Mouse (Mus musculus) spleen, adult 12 weeks (tissue): ENCODE measurements around the gene Abhd6.
"Not testable (repeated sequence)": the region's sequence is repeated elsewhere in the genome, so short reads cannot be mapped to it uniquely, and the experiment has no call there.

ENCODE experiments used
- DNase-seq: peaks from one replicate; pipeline ENCODE4 v3.0.0; 2022; ENCODE audit warnings: low spot score

Abhd6 gene

DNA sequence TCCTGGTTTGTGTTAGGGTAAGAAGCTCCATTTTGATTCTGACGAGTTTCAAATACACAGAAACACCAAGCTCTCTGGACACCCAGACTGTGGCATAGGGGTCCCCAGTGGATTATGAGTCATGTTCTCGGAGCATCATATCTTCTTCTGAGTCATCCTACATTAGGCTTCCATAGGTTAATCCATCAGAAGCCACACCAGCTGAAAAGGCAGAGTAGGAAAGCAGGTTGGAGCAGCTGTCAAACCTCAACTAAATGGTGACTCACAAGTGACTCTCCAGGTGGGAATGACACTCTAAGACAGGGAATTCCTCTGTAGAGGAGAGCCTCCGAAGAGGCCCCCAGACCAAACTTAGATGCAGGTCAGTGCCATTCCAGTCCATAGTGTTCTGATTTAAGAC, 3.7 kb upstream of the Abhd6 start:
- no peak for DNase-seq

DNA sequence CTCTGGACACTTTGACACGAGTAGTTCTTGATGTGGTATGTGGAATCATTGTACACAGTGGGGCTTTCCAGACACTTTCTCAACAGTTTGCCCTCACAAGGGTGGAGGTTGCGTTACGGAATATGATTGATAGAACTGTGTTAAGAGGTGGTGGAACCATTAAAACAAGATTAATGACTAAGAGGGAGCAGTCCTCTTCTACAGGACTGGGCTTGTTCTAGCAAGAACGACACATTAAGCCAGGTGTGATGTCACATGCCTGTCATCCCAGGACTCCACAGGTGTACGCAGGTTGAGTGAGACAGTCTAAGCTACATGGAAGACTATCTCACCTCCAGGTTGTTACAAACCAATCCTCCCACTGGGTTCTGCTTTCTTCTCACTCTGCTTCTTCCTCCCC, 3.3 kb upstream of the Abhd6 start:
- DNase-seq, result no peak

- DNase-seq, result no peak
Measured at GRCm38 (mm10) chr14:8000247-8000646, 2.5 kb upstream of the Abhd6 start.

DNA sequence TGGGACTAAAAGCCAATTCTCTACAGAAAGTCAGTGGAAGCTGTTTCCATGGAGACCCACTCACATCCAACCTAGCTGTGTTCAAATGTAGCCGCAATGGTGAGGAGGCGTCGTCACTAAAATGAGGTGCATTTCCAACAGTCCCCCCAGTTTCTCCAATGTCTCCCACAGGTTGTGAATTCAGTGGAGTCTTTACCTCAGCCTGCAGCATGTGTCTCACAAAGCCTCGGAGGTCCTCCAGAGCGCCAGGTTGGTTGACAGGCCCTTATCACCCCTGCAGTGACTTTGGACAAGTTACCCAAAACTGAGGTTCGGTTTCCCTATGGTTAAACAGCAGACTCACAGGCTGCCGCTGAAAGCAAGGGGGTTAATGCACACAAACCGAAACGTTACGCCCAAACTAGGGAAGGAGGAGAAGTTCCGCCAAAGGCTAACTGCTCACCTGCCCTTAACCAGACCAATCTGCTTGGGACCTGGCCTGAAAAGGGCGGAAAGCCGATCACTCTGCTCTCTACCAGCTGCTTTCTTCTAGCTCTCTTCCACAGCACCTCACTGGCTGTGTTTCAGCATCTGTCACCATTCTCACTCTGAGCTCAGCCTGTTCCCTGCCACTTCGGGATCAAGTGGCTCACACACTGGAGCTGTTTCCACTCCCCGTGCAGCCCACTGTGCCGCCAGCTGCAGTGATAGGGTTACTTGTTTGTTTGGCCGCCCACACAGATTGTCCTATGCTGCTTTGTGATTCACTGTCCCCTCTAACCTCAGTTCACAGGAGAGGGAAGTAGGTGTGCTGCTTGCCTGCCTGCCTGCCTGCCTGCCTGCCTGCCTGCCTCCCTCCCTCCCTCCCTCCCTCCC, 1.6 kb upstream of the Abhd6 start:
- DNase-seq, result no peak

GRCm38 (mm10) chr14:8003093-8003670, 480 bp downstream of the Abhd6 start:
- no peak for DNase-seq

GRCm38 (mm10) chr14:8003727-8004670, 1.3 kb downstream of the Abhd6 start:
- no peak for DNase-seq

DNA sequence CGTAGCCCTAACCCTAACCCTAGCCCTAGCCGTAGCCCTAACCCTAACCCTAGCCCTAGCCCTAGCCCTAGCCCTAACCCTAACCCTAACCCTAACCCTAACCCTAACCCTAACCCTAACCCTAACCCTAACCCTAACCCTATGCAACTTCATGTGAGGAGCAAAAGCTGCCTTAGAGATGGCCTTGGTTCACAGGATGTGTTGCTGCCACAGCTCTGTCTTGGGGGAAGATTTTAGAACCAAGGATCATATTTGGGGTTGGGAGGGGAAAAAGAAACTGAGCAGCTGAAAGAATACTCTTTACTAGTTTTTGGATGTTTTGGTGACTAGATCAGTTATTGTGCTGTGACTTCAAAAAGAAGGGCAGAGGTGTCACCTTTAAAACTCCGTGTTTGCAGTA, 3.4 kb downstream of the Abhd6 start:
- not testable (repeated sequence) for DNase-seq

- DNase-seq, result no peak
Measured at GRCm38 (mm10) chr14:8007084-8007483, 4.4 kb downstream of the Abhd6 start.

DNA sequence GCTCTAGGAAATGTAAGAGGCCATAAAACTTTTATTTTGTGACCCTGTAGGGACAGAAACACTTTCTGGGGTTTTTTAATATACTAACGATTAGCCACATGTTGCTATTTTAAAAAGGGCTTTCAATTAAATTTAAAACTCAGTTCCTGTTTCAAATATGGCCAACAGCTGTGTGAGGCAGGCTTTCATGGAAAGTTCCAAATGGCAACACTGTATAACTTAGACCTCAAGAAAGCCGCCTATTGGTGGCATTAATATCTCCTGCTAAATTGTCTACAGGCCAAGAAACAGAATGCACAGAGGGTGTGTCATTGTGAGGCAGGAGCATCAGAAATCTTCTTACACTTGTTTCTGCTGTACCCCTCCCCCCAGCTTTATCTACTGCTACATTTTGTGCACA, 4.8 kb downstream of the Abhd6 start:
- no peak for DNase-seq

DNA sequence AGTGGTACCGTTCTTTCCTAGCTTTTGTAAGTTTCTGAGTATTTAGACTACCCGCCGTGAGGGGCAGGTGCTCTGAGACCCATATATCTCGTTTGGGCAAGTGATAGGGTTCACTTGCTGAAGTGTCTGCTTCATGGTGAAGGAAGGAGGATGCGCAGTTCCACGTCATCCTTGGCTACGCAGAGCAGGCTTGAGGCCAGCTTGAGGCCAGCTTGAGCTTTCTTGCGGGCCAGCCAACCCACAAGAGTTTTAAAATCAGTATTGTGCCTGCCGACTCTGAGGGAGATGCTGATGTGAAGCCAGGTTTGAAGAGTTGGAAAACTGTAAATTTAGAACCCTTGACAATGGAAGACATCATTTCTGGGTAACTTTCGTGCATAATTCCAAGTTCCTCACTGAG, 5.2 kb downstream of the Abhd6 start:
- DNase-seq, result no peak

- no peak for DNase-seq
Measured at GRCm38 (mm10) chr14:8011297-8011696, 8.6 kb downstream of the Abhd6 start.

DNA sequence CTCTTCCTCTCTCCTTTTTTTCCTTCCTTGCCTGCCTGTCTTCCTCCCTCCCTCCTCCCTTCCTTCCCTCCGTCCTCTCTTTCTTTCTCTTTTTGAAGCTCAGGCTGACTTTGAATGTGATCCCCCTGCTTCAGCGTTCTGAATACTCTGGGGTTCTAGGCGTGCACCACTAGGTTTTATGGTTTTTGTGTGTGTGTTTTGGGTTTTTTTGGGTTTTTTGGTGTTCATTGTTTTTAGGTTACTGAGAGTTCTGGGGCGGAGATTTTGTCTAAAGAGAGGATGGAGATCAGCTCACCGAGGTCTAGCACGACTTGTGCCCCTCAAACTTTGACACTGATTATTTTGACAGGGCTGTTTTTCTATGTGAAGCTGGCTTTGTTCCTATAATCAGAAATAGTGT, 9.2 kb downstream of the Abhd6 start:
- no peak for DNase-seq

DNA sequence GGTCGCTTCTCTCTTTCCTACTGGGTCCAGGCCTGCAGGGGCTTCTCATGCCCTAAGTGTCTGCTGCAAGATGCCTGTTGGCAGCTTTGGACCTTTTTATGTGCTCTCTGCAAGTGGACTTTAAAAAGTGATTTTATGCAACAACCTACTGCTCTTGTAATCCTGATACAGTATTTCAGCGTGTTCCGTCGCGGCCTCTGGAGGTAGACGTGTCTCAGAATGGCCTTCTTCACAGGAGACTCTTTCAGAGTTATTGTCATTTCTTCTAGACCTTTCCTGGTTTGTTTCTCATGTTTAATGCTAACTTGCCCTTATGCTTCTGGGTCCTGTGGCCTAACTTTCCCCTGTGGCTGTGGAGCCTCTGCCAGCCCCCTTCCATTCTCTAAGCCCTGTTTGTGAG, 13.1 kb downstream of the Abhd6 start:
- DNase-seq, result no peak

DNA sequence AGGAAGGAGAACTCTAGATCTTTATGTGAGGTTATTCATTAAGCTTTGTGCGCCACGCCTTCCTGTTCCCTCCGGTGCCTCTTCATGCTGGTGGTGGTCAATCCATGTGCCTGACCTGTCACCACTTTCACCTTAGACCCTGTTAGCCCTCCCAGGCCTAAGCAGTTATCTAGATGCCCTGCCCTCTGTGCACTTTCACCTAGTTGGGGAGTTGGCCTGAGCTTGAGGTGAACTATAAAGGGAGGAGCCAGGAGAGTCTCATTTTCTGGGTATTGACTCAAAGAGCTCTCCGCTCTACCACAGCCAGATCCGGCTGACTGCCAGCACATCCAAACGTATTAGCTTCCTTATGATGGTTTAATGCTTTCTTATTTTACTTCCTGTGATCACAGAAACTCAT, 13.6 kb downstream of the Abhd6 start:
- no peak for DNase-seq

DNA sequence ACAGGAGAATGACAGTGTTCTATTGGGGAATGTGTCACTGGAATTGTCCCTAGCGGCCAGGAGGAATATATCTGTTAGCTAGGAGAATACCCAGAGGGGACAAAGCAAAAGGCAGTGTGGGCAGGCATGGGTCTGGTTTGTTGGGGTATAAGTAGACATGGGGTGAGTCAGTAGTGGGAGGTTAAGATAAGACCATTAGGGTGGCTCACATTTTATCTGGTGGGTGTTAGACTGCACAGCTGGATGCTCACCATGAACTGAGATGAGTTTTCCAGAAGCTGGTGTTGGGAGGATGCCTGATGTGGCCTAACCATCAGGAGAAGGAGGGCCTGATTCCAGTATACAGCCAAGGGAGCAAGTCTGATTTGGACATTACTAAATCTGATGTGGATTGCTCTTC, 14.2 kb downstream of the Abhd6 start:
- DNase-seq, result no peak

DNA sequence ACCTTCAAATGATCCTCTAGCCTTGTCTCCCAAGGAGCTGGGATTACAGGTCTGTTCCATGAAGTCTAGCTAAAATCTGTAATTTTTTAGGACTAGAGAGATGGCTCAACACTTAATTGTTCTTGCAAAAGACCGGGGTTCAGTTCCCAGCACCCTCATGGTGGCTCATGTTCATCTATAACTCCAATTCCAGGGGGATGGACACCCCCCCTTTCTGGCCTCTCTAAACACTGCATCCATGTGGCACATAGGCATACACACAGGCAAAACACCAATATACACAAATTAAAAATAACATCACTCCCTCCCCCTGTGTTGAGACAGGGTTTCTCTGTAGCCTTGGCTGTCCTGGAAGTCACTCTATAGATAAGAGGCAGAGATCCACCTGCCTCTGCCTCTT, 17.3 kb downstream of the Abhd6 start:
- DNase-seq, result no peak

GRCm38 (mm10) chr14:8020546-8020945, 17.8 kb downstream of the Abhd6 start:
- no peak for DNase-seq

GRCm38 (mm10) chr14:8024469-8024868, 21.8 kb downstream of the Abhd6 start:
- DNase-seq, result no peak

DNA sequence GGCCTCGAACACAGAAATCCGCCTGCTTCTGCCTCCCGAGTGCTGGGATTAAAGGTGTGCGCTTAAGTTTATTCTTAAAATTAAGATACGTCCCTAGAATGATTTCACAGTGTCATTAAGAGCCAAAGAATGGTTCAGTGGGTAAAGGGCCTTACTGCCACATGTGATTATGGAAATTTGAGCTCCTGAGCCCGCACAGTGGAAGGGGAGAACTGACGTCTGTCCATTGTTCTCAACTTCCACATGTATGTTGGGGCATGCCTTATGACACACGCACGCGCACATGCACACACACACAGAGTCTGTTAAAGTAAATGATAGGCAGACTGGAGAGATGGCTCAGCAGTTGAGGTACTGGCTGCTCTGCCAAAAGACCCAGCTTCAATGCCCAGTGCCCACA, 22.2 kb downstream of the Abhd6 start:
- no peak for DNase-seq

DNA sequence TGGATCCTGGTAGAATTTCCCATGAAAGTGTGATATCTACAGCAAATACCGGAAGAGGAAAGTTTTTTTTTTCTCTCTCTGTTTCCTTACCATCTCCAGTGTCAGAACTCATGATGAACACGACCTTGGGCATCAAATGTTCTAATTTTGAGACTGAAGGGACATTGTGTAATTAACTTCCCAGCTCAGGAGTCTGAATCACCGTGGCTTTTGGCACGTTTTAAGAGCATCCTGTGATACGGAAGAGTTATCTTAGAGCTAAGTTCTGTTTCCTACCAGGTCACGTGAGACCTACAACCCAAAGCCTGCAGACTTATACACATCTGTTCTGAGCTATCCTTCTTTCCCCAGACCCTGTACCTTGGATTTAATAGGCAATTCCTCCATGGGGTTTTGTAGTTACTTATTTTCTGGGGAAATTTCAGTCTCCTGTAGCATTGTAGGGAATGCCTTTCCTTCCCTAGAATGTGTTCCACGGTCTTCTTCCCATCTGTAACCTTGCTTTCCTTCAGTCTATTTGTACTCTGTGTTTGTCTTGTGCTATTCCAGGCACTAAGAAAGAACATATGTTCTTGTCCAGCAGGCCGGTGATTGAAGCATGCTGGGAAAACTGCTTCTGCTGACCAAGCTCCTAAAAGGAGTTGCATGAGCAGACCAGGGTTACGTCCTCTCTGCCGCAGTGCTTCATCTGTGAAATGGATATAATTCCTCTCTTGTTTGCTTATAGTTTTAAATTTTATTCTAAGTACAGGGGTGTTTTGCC, 24.2 kb downstream of the Abhd6 start:
- DNase-seq, result no peak

DNA sequence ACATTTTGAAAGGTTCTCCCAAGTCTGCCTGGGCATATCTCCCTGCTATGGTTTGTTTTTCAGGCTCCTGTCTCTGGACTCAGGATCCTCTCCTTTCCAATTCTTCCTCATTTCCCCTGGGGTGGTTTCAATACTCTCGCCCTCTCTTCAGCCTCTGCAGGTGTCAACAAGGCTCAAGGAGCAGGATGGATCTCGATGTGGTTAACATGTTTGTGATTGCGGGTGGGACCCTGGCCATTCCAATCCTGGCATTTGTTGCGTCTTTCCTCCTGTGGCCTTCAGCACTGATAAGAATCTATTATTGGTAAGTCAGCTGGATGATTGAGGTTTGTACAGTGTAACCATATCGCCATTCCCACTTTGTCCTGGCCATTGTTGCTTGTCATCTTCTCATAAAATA, 25.4 kb downstream of the Abhd6 start:
- no peak for DNase-seq

DNA sequence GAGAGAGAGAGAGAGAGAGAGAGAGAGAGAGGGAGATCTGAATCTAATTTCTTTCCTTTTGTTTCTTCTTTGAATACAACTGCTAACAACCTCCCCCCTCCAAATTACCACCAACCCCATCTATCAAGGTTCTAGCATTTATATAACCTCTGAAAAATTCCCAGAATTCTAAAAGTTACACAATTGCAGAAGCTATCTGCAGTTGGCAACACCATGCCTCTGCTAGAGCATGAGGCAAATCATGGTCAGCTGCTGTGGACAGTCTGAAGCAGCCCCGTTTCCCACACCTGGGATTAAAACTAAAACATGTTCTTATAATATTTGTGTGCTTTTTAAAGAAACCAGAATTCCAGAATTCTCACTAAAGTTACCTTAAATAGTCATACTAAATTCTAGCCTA, 27.1 kb downstream of the Abhd6 start:
- no peak for DNase-seq
